Mouse (Mus musculus) thymus, adult 18-20 months (tissue): ENCODE data around the gene Atat1.

ENCODE experiments used
- DNase-seq, 2 experiments: peaks; one replicate each; pipeline ENCODE4 v3.0.0; 2022; ENCODE audit warnings: mixed read lengths in 2 of 2

Atat1 gene

GRCm38 (mm10) chr17:35873774-35874519 lies 35.9 kb downstream of the Atat1 start:
- DNase-seq = peak; percentile 69 to 75

- no peak for DNase-seq
Observed at GRCm38 (mm10) chr17:35870884-35871696, 38.8 kb downstream of the Atat1 start.

GRCm38 (mm10) chr17:35870151-35870883 lies 39.6 kb downstream of the Atat1 start:
- peak; percentile 84 to 91 for DNase-seq

GRCm38 (mm10) chr17:35869346-35870067 lies 40.4 kb downstream of the Atat1 start:
- peak in 1 of 2 experiments; percentile 52 for DNase-seq

GRCm38 (mm10) chr17:35868961-35869345 lies 40.9 kb downstream of the Atat1 start:
- no peak for DNase-seq

GRCm38 (mm10) chr17:35868165-35868820 lies 41.6 kb downstream of the Atat1 start:
- DNase-seq = peak; percentile 58 to 64

GRCm38 (mm10) chr17:35866911-35867890 lies 42.7 kb downstream of the Atat1 start:
- DNase-seq = peak in 1 of 2 experiments; percentile 58

- DNase-seq = peak in 1 of 2 experiments; percentile 56
Observed at GRCm38 (mm10) chr17:35866281-35866831, 43.5 kb downstream of the Atat1 start.

GRCm38 (mm10) chr17:35865481-35866280 lies 44.2 kb downstream of the Atat1 start, which contains the start of gene Ppp1r18:
Gene Ppp1r18 (plus strand): TSS chr17:35865593.
- DNase-seq = no peak

GRCm38 (mm10) chr17:35864832-35865353 lies 45.0 kb downstream of the Atat1 start:
- DNase-seq = no peak

GRCm38 (mm10) chr17:35861198-35861857 lies 48.5 kb downstream of the Atat1 start, which contains the start of gene Nrm:
Gene Nrm (plus strand): TSS chr17:35861318.
- DNase-seq = peak; percentile 77

- DNase-seq = no peak
Observed at GRCm38 (mm10) chr17:35860831-35861197, 49.1 kb downstream of the Atat1 start.

- DNase-seq = no peak
Observed at GRCm38 (mm10) chr17:35859835-35860234, 50.0 kb downstream of the Atat1 start.

GRCm38 (mm10) chr17:35859371-35859770 lies 50.5 kb downstream of the Atat1 start:
- no peak for DNase-seq

GRCm38 (mm10) chr17:35850974-35851373 lies 58.9 kb downstream of the Atat1 start:
- no peak for DNase-seq

- DNase-seq = no peak
Observed at GRCm38 (mm10) chr17:35848112-35848511, 61.8 kb downstream of the Atat1 start.
